Mouse (Mus musculus) right cerebral cortex, adult 18-20 months (tissue): ENCODE measurements around the gene Chst1.

Experiments used
- DNase-seq: peaks from one replicate; pipeline ENCODE4 v3.0.0; 2022; ENCODE audit warnings: mixed read lengths

Gene Chst1

DNA sequence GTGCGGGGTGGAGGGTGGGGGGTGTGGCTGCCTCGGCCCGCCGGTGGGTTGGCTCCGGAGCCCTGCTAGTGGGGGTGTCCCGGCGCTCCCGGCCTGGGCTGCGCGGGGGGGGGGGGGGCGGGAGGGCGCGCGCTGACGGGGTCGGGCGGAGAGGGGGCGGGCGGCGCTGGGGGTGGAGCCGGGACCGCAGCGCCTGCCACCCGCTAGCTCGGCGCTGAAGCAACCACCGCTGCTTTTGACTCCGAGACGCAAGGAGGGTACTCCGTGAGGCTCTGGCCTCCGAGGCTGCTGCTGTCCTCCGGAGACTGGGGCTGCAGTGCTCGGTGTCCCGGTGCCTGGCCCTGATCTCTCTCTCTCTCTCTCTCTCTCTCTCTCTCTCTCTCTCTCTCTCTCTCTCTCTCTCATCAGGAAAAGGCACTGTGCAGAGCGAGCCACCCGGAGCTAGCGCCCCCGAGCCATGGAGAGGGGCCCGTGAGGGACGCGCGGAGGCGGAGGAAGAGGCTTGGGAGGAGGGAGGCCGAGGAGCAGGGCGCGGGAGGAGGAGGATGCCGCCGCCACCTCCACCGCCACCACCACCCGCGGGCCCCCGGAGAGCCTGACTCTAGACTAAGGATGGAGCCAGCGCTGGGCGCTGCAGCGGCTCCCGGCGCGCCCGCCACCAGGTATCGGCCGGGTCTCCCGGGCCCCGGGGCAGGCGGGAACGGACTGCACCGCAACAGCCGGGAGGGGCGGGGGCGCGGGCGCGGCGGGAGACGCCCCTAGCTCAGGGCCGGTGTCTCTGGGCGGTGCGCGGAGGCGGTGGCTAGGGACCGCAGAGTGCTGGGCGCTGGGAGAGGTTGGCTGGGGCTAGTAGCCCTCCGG is at the start of gene Chst1:
TSS of gene Chst1 (plus strand) at position 221 of the 861 bp plus-strand sequence.
- DNase-seq, result peak; percentile 68

DNA sequence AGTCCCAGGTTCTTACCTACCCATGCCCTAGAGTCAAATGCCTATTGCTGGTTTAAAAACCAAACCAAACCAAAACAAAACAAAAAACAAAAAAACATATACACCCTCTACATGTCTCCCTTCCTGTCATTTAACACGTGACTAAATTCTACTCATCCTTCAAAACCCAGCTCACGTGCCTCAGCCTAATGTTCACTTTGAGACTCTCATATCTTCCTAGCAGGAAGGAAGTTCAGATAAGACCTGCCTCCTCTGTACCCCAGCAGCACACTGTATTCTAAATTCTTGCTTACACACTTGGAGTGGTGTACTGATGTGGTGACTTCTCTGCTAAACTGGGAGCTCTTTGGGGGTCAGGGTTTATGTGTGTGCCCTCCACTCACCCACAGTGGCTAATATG is 49.5 kb upstream of the Chst1 start:
- no peak for DNase-seq

DNA sequence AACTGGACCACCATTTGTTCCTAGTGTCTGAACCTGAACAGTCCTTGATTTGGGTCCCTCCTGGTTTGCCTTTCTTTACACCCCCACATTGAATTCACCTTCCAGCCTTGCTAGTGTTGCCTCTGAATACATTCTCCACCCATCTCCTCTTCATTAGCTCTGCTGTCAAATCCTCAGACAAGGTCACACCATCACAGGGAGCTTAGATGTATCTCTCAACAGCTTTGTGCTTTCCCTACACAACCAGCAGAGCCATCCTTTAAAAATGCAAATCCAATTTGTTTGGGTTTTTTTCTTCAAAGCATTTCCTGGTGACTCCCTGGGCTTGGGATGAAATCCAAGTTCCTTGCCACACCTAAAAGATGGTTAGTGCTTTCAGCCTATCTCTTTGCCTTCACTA is 45.0 kb upstream of the Chst1 start:
- no peak for DNase-seq

DNA sequence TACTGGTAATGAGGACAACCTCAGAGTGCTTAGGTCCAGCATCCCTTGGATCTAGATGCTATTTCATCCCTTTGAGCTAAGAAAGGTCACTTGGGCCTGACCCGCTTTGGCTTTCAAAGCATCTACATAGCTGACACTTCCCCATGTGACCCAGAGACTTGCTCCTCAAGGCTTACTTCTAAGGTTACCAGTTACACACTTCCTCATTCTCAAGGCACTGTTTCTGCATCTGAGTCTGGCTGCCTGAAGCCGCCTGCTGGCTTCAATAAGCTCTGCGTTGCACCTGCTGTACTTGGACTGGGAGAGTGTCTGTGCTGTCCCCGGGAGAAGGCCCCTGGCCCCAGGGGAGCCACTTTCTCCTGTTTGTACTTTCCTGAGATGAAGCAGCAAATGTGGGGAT is 36.6 kb upstream of the Chst1 start:
- no peak for DNase-seq

DNA sequence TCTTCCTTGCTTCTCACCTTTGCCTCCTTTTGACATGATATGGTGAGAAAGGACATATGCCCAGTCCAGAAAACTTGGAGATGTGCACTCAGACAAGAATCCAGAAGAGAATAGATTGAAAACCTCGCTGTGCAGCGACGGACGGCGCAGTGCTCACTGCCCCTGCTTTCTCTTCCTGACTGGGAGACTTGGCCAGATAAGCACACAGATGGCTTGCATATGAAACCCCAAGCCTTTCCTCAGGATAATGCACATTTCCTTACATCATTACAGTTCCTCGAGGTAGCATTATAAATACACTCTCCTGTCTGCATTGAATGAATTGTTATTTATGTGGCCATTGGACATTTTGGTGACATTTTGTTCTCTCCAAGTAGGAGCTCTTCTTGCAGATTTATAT is 28.9 kb upstream of the Chst1 start:
- DNase-seq, result no peak

DNA sequence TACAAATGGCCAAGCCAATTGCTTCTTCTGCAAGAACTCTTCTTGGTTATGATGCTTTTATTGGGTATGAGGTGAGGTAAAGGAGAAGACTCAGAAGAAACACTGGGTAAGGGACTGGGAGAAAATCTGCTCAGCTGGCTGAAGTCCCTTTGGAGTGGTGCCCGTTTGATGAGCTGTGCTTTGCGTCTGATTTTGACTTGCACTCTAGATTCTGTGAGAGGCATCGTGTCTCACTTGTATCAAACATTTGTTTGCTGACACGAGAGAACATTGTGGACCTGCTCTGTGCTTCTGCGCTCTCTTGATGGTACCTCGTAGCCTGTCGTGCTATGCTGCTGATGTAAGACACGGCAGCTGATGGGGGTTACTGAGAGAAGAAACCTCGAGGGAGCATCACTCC is 21.7 kb upstream of the Chst1 start:
- peak; percentile 49 for DNase-seq

DNA sequence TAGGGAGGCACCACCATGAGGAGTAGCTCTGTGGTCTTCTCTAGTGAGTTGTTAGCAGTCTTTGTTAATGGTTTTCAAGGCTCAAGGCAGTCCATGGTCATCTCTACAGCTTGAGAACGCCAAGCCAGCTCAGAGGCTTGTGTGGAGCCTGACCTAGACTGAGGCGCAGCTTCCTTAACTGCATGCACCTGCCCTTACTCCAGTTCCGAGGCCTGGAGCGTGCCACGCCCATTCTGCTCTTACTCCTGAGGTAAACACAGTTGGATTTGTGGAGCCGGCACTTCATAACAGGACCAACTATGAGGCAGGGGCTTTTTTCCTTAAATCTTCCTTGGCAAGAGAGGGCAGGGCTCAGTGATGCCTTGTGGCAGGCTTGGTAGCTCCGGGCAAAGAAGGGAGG is 18.2 kb upstream of the Chst1 start:
- no peak for DNase-seq

DNA sequence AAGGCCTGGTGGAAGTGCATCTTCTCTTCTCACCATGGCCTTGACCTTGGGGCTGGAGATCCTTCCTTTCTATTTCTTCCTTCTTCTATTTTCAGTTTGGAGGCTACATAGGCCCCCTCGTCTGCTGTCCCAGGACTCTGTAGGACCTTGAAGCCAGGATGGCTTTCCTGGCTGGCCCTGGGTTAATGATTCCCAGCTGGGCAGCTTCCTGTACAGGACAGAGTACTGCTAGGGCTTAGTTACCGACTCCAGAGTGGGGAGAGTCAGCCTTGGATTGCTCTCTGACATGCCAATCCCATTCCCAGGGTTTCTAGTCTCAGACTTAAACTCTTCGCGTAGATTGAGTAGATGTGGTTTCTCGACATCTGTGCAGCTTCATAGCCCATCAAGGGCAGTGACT is 16.9 kb upstream of the Chst1 start:
- no peak for DNase-seq

DNA sequence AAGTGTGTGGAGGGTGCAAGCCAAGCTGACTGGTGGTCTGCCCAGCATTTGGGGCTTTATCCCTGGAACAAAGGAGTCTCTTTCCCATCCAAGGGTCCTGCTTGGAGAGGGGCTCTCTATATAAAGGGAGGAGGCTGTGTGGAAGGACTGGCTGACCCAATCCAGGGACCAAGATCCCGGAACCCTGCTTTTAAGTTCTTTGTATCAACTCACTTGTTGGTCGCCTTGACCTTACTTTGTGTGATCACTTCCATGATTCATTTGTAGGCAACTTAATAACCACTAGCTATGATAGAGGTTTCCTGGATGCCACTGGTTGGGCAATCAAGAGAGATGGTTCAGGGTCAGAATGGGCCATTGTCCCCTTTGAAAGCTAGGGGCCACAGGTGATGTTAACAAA is 11.7 kb upstream of the Chst1 start:
- no peak for DNase-seq

DNA sequence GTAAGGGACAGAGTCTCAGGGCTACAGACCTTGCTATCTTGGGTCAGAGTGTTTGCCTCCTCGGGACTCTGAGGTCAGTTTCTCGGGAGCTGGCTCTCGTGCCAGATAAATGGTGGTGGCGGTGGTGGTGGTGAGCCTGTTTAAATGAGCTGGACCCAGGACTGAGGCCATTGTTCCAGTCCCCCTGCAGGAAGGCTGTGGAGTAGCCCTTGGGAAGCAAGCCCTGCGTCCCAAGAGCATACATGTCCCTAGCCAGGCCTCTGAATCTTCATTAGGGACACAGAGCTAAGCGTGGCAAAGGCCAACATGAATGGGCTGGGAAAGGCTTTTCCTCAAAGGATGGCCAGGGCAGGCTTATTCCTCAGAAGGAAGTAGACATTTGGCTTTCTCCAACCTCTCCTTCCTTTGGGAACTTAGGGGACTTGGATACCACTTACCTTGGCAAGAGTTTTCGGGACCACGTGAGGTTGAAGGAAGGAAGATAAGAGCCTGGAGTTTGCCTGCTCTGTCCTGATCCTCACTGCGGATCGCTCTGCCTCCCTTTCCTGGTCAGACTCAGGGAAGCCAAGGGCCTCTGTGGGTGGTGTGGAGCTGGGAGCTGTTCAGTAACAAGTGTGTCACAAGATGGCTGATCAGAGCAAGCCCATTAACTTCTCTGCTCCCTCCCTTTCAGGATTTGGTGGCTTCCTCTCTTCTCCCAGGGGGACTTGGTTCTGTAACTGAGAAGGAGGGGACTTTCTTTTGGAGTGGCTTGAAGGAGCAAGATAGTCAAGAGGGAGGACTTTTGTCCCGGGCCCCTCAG is 4.4 kb upstream of the Chst1 start:
- no peak for DNase-seq

DNA sequence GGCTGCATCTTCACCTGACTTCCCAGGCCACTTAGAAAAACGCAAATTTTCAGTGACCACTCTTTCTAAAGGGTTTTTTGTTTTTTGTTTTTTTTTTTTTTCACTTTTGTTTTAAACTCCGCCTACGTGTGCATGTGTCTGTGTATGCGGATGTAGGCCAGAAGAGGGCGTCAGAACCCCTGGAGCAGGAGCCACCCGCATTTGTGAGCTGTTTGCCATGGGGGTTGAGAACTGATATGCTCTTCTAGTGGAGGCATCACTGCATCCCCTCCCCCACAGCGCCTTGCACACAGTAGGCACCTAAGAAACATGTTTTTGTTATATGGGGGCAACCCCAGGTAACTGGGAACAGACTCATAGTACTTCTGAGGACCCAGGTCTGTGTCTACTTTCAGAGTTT is 2.2 kb upstream of the Chst1 start:
- peak; percentile 75 for DNase-seq

DNA sequence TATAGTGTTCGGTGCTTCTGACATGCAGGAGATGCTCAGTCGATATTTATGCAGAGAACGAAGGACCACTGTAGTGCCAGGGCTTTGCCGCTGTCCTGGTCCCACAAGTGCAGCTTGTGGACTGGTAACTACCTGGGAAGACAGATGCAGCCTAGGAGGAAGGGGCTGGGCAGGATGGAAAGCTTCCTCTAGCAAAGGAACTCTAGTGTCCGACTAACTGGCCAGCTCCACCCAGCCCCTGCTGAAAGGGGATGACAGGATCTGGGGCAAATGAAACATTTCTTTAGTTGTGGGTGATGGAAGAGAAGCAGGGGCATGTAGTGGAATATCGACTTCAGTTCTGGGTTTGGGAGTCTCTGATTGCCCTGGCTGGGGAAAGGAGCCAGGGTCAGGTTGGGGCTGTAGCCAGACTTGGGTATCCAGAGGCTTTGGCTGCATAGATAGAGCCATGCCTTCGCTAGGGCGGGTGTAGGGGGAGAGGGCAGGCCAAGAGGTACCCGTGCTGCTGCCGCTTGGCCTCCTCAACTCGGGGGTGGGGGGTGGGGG is 493 bp upstream of the Chst1 start:
- no peak for DNase-seq

DNA sequence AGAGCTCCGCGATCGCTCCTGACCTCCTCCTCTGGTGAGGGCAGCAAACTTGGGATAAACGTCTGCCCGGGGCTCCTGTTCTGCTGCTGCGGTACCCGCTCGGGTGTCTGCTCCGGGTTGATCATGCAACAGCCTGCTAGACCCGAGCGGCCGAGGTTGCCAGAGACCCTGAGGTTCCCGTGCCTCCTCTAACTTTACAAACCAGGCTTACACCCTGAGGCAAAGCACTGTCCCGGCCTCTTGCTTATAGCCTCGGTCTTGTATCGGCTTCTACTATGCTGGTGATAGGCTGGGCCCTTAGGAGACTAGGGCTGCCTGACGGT is 802 bp downstream of the Chst1 start:
- no peak for DNase-seq

DNA sequence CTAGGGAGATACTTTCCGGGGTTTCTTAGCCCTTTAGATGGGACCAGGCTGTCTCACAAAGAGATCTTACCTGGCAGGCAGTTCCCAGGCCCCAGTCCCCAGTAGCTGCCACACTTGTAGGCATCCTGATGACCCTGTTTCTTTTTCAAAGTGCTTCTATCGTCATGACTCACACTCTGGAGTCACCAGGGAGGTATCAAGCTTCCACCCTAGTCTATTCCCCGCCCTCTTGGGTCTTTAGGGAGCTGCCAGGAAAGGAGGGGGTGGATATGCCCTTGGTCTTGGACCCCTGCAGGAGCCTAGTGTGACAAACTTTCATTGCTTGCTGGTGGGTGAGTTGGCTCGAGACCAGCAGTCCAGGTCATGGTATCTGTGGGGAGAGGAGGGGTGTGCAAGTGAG is 1.7 kb downstream of the Chst1 start:
- DNase-seq, result no peak

DNA sequence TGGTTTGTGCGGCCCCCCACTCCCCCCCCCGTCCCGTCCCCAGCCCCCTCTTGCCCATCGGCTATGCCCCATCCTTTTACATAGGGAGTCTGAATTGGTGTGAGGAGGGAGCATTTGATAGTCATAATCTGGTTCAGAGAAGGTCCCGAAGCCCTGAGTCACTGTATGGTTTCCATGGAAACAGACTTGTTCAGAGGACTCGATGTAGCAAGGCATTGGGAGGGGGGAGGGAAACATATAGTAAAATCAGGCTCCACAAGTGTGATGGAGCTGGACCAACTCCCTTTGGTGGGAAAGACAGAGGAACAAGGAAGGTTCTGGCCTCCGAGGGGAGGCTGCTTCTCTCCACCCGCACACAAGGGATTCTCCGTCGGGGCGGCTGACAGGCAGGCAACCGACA is 2.6 kb downstream of the Chst1 start:
- DNase-seq, result no peak

DNA sequence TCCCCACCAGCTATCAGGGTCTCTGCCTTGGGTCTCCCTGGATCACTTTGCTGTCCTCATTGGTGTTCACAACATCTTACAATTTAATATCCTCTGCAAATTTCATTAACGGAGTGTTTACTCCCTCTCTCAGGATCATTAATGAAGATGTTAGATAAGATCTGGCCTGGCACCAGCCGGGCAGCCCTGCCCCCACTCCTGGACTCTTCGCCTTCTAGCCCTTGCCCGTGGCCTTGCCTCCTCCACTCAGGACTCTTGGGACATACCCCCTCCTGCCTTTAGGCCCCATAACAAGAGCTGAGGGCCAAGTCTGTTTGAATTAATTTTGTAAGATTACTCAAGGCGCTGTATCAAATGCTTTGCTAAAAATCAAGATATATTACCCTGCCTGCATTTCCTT is 4.1 kb downstream of the Chst1 start:
- DNase-seq, result no peak

DNA sequence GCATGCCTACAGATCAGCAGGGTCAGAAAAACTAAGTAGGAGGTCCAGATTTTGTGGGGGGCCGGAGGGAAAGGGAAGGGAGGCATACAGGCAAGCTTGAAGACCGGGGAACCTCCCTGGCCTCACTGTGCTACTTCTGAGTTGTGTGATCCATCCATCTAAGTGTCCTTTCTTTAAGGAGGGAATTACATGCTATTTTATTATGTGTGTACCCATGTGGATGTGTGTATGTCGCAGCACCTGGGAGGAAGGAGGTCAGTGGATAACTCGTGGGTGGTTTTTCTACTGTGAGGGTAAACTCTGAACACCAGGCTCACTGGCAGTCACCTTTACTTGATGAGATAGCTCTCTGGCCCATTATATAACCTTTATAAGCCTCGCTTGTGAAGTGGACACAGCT is 5.1 kb downstream of the Chst1 start:
- DNase-seq, result no peak

DNA sequence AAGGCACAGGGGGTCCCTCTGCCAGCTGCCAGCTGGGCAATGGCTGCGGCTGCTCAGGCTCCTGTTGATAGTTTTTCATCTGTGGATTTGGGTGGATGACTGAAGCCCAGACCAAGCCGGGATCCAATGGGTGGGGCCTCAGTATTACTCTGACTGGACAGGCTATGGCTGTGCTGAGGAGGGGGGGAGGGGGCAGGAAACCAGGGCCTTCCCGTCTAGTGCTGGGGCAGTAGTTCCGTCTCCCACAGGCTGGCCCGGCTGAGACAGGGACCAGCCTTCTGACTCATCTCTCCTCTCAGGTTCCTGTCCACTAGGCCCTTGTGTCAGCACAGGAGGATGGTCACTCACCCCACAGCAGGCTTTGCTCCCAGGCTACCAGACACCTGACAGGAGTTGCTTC is 6.5 kb downstream of the Chst1 start:
- no peak for DNase-seq

DNA sequence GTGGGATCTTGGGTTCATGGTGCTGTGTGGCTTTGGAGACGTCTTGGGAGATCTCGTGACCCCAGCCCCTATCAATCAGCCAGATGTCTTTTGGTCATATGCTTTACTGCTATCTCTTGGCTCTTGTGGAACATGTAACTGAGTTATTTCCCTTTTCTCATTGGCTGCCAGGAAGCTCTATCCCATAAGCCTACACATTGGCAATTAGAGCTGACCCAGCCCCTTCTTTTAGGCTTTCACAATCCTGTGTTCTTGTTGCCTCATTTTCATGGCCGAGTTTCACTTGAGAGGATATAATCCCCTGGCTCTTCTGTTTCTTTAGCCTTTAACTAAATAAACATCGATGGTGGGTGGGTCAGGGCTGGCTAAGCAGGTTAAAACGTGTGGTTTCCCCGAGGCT is 7.6 kb downstream of the Chst1 start:
- DNase-seq, result no peak

DNA sequence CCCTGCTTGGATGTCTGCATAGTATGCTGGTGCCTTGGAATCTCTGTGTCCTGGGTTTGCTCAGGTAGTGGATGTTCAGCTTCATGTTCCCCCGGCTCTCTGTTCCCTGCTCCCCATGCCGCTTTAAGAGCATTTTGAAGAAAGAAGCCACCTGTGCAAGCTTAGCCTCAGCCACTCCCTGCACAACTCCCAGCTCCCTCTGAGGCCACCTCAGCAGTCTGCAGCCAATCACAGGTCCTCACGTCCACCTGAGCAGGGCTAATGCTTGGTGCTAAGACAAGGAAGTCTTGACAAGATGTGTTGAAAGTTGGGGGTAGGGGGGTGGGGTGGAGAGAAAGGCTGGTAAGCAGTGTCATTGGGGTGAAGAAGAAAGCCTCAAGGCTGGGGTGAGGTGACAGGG is 8.1 kb downstream of the Chst1 start:
- DNase-seq, result no peak

DNA sequence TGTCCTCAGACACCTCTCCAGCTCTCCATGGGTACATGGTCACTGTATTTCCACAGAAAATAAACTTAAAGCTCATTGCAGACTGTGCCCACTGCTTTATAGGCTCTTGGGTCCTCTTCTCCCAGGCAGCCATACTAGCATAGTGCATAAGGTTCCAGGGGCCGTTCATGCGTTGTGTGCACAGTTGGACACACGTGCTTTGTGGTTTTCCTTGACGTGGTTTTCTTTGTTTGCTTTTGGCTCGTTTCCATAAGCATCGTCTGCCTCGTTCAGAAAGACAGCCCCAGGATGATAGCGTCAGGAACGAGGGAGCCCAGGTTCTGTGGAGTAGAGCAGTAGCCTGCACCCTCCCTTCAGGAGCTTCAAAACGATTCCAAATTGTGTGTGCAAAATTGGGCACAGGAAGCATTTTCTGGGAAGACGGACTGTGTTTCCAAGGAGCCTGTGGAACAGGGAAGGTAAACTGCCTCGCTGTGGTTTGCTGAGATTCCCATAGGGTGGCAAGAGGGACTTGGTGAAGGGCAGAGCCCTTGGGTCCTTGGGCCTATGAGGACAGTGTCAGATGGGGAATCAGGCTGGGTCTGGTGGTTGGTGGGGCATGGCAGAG is 8.6 kb downstream of the Chst1 start:
- no peak for DNase-seq

DNA sequence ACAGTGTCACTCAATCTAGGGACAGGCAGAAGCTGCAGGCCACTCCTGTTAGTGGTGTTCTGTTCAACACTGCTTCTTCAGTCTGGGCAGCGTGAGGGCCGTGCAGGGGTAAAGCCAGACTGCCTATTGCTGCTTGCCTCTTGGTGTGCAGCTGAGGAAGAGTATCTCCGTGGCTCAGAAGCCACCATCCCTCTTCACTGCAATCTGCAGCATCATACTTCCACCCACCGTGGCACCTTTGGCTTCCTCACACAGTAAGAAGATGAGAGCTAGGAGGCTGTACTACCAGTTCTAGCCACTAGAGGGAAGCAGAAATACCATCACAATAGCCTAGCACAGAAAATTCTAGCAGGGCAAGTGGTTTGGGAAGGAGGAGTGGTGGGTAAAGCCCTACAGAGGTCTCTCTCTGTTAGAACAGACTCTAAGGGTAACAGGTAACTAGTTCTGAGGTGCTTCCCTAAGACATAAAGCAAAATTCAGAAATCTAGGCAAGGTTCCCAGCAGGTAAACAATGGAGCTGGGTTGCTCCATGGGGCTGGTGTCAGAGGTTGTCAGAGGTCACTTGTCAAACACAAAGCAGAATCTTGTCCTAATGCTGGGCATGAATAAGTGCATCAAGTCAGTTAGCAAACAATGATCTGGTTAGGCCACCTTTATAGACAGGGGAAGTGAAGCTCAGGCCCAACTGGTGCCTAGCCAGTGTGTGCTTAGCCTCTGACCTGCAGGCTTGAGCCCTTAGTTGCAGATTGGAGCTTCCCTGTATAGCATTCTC is 9.5 kb downstream of the Chst1 start:
- DNase-seq, result peak; percentile 75
